18 mouse cellular contexts compared by ENCODE assay signal in genomic region chr8:90512594-90512993, GRCm38 (mm10).
DNase-seq lines count a peak whose midpoint lies in the region; ATAC-seq lines count a peak whose summit lies in the region.
"Had no signal": no experiment of that assay in that cellular context is flagged by ENCODE, and none has a peak within 500 bp of the region (broad histone marks: within the 10 kb centered on the region; RNA-seq: fewer than 3 reads in every experiment).

No protein-coding gene starts in this region.

- no peak overlapping the region; the same call in 1 of the 2 replicates for H3K4me2 ChIP-seq in forebrain, embryonic 14.5 days (ENCODE audit: low read length)
- H3K4me2 ChIP-seq in forebrain, embryonic 12.5 days, result no peak overlapping the region
- no peak overlapping the region for H3K4me2 ChIP-seq in hindbrain, embryonic 13.5 days
- no peak overlapping the region for H3K4me2 ChIP-seq in neural tube, embryonic 14.5 days (ENCODE audit: low read depth, low read length)
- H3K4me2 ChIP-seq: embryonic facial prominence, embryonic 13.5 days; heart, embryonic 15.5 days had no signal

- H3K9me3 ChIP-seq in forebrain, embryonic 14.5 days (replicated peaks; ENCODE audit: control insufficient read depth, low read length), result no peaks in the 10 kb centered on the region
- no peaks in the 10 kb centered on the region for H3K9me3 ChIP-seq in forebrain, embryonic 12.5 days
- H3K9me3 ChIP-seq in hindbrain, embryonic 13.5 days, result no peaks in the 10 kb centered on the region
- H3K9me3 ChIP-seq in hindbrain, embryonic 10.5 days, result no peaks in the 10 kb centered on the region
- H3K9me3 ChIP-seq in neural tube, embryonic 14.5 days (ENCODE audit: control insufficient read depth, low read length), result no peaks in the 10 kb centered on the region
- H3K9me3 ChIP-seq: embryonic facial prominence, embryonic 13.5 days; heart, embryonic 10.5 days; heart, embryonic 15.5 days had no signal

- no peaks in the 10 kb centered on the region for H3K36me3 ChIP-seq in forebrain, embryonic 14.5 days (ENCODE audit: control insufficient read depth, insufficient read depth, low read length)
- H3K36me3 ChIP-seq in forebrain, embryonic 12.5 days (replicated peaks), result no peaks in the 10 kb centered on the region
- H3K36me3 ChIP-seq in hindbrain, embryonic 13.5 days, result no peaks in the 10 kb centered on the region
- no peaks in the 10 kb centered on the region for H3K36me3 ChIP-seq in hindbrain, embryonic 10.5 days
- H3K36me3 ChIP-seq in neural tube, embryonic 14.5 days (ENCODE audit: control insufficient read depth, insufficient read depth, low read length), result no peaks in the 10 kb centered on the region
- H3K36me3 ChIP-seq: embryonic facial prominence, embryonic 13.5 days; G1E; heart, embryonic 10.5 days; heart, embryonic 15.5 days had no signal

- H3K4me3 ChIP-seq in forebrain, embryonic 14.5 days (ENCODE audit: low read depth, low read length), result no peak overlapping the region
- H3K4me3 ChIP-seq in forebrain, embryonic 12.5 days (replicated peaks), result no peak overlapping the region
- no peak overlapping the region for H3K4me3 ChIP-seq in hindbrain, embryonic 13.5 days
- H3K4me3 ChIP-seq in hindbrain, embryonic 10.5 days, result no peak overlapping the region
- H3K4me3 ChIP-seq in neural tube, embryonic 14.5 days (ENCODE audit: low read depth, low read length), result no peak overlapping the region
- H3K4me3 ChIP-seq: embryonic facial prominence, embryonic 13.5 days; heart, embryonic 10.5 days; heart, embryonic 15.5 days had no signal

- H3K27me3 ChIP-seq in forebrain, embryonic 14.5 days (replicated peaks; ENCODE audit: control insufficient read depth, insufficient read depth, low read length), result no peaks in the 10 kb centered on the region
- no peaks in the 10 kb centered on the region for H3K27me3 ChIP-seq in forebrain, embryonic 12.5 days
- no peaks in the 10 kb centered on the region for H3K27me3 ChIP-seq in hindbrain, embryonic 13.5 days
- no peaks in the 10 kb centered on the region for H3K27me3 ChIP-seq in hindbrain, embryonic 10.5 days (ENCODE audit: insufficient read depth, poor library complexity, severe bottlenecking)
- H3K27me3 ChIP-seq in neural tube, embryonic 14.5 days (ENCODE audit: control insufficient read depth, insufficient read depth, low read length), result no peaks in the 10 kb centered on the region
- H3K27me3 ChIP-seq: embryonic facial prominence, embryonic 13.5 days; heart, embryonic 15.5 days had no signal

- 10% methylated on average over 2 of the region's 2 CpGs for WGBS in forebrain, embryonic 14.5 days
- WGBS in forebrain, embryonic 12.5 days, result 16% methylated on average over 2 of the region's 2 CpGs
- 21% methylated on average over 2 of the region's 2 CpGs for WGBS in hindbrain, embryonic 13.5 days
- 39% methylated on average over 2 of the region's 2 CpGs for WGBS in hindbrain, embryonic 10.5 days
- WGBS in neural tube, embryonic 14.5 days, result 3% methylated on average over 2 of the region's 2 CpGs

- no peak for ATAC-seq in forebrain, embryonic 14.5 days
- ATAC-seq in forebrain, embryonic 12.5 days (ENCODE audit: low FRiP score), result no peak
- 0 out of 2 replicates have a peak, but pooled peaks have one; percentile 29 for ATAC-seq in hindbrain, embryonic 13.5 days (ENCODE audit: low FRiP score)
- ATAC-seq in neural tube, embryonic 14.5 days (ENCODE audit: low read depth), result no peak
- ATAC-seq: CD4-positive, CD25-positive, alpha-beta regulatory T cell, adult 4 months had no signal

- no peak overlapping the region for H3K9ac ChIP-seq in forebrain, embryonic 14.5 days (ENCODE audit: low read length)
- H3K9ac ChIP-seq in forebrain, embryonic 12.5 days, result no peak overlapping the region
- no peak overlapping the region for H3K9ac ChIP-seq in hindbrain, embryonic 13.5 days
- no peak overlapping the region for H3K9ac ChIP-seq in neural tube, embryonic 14.5 days (replicated peaks; ENCODE audit: low read depth, low read length)
- H3K9ac ChIP-seq: embryonic facial prominence, embryonic 13.5 days; heart, embryonic 15.5 days had no signal

- no peak for DNase-seq in forebrain, embryonic 14.5 days (ENCODE audit: low spot score)
- no peak for DNase-seq in hindbrain, embryonic 10.5 days (ENCODE audit: low spot score)
- DNase-seq in Muller cell, postnatal 12 days (ENCODE audit: inconsistent ontology term), result peak; percentile 80
- no peak for DNase-seq in embryo, embryonic 10 days (ENCODE audit: low spot score)
- DNase-seq: adrenal gland, postnatal 10 days; B cell, adult 2 months; cerebellum, adult 11-12 months; gastrocnemius, postnatal 10 days; heart, adult 18-20 months; heart, postnatal 14 days had no signal

- 0 out of 2 replicates have a peak overlapping the region, but pooled peaks have one; percentile 16 for H3K27ac ChIP-seq in forebrain, embryonic 14.5 days (ENCODE audit: low read depth, low read length)
- H3K27ac ChIP-seq in forebrain, embryonic 12.5 days, result no peak overlapping the region
- peak overlapping the region; percentile 69 for H3K27ac ChIP-seq in hindbrain, embryonic 13.5 days
- no peak overlapping the region for H3K27ac ChIP-seq in hindbrain, embryonic 10.5 days
- H3K27ac ChIP-seq in neural tube, embryonic 14.5 days (ENCODE audit: low read depth, low read length), result peak overlapping the region; percentile 36; the same call in 1 of the 2 replicates
- H3K27ac ChIP-seq: embryonic facial prominence, embryonic 13.5 days; heart, embryonic 10.5 days; heart, embryonic 15.5 days had no signal

- H3K4me1 ChIP-seq in forebrain, embryonic 14.5 days (ENCODE audit: control insufficient read depth, insufficient read depth, low read length), result peaks cover 12% of the 10 kb centered on the region
- H3K4me1 ChIP-seq in forebrain, embryonic 12.5 days, result peaks cover 8% of the 10 kb centered on the region
- H3K4me1 ChIP-seq in hindbrain, embryonic 13.5 days (replicated peaks), result peaks cover 24% of the 10 kb centered on the region
- H3K4me1 ChIP-seq in hindbrain, embryonic 10.5 days (replicated peaks), result peaks cover 5% of the 10 kb centered on the region; the same call in 1 of the 2 replicates
- H3K4me1 ChIP-seq in neural tube, embryonic 14.5 days (ENCODE audit: control insufficient read depth, insufficient read depth, low read length), result peaks cover 14% of the 10 kb centered on the region
- H3K4me1 ChIP-seq: embryonic facial prominence, embryonic 13.5 days; heart, embryonic 10.5 days; heart, embryonic 15.5 days had no signal

Comparison
In these comparisons a context has a peak if more than half of its experiments do, and no peak if none do; other contexts are left out.
1. H3K27ac ChIP-seq: peak in forebrain, embryonic 14.5 days (single experiment), hindbrain, embryonic 13.5 days (single experiment) and neural tube, embryonic 14.5 days (single experiment); none in forebrain, embryonic 12.5 days (single experiment) and hindbrain, embryonic 10.5 days (single experiment).